Mouse (Mus musculus): Measurements from ENCODE around the gene Tecpr2.

GRCm38 (mm10) chr12:110983714-110984113 is 94.7 kb downstream of the Tecpr2 start:
- TF ChIP-seq POLR2A (IDR thresholded peaks at IDR 0.05; ENCODE audit: low read depth, low read length): no peak
- TF ChIP-seq CTCF (IDR thresholded peaks at IDR 0.05; ENCODE audit: borderline replicate concordance, insufficient read depth, low read length): no peak

All from embryonic fibroblast, embryonic 13.5 days (primary cell).